Mouse (Mus musculus) T-helper 1 cell (primary cell): ENCODE results near the gene Vwc2l.

Experiments used
- in situ Hi-C: fragments of 300-600 bp; cut with MboI, MseI; formaldehyde crosslinking; loops from one replicate; pipeline ENCODE4 v1.15.1; 2025; ENCODE audit warnings: high pct_unique_total_duplicates

Vwc2l gene

GRCm38 (mm10) chr1:70911235-70911634 is 185.7 kb downstream of the Vwc2l start:
- in situ Hi-C loops: no loop called here

- in situ Hi-C loops: no loop called here
Observed at GRCm38 (mm10) chr1:70913071-70913470, 187.6 kb downstream of the Vwc2l start.

- in situ Hi-C loops: no loop called here
Observed at GRCm38 (mm10) chr1:70918173-70919036, 192.9 kb downstream of the Vwc2l start.

GRCm38 (mm10) chr1:70933016-70933415 is 207.5 kb downstream of the Vwc2l start:
- in situ Hi-C loops: no loop called here
